Comparison of ENCODE assay signal across 8 mouse cellular contexts in genomic region chr2:20737112-20737808, GRCm38 (mm10).
DNase-seq lines count a peak whose midpoint lies in the region; ATAC-seq and TF ChIP-seq lines count a peak whose summit lies in the region.

No protein-coding gene starts in this region.

- peak overlapping the region; percentile 8 to 25; a peak in 2 of 4 replicates for H3K4me3 ChIP-seq in ES-E14 (ENCODE audit: insufficient read depth in 1 of 2, low read depth in 1 of 2, low read length in 2 of 2, poor library complexity in 1 of 2, severe bottlenecking in 1 of 2)
- H3K4me3 ChIP-seq in intestine, embryonic 16.5 days (ENCODE audit: low read length), result peak overlapping the region; percentile 44
- peak overlapping the region; percentile 17; the same call in 1 of the 2 replicates for H3K4me3 ChIP-seq in lung, embryonic 16.5 days (ENCODE audit: low read length)

- H3K9ac ChIP-seq in ES-E14 (ENCODE audit: insufficient read depth, low read depth, low read length, poor library complexity, severe bottlenecking), result no peak overlapping the region; the same call in 1 of the 2 replicates
- peak overlapping the region; percentile 63; the same call in 1 of the 2 replicates for H3K9ac ChIP-seq in intestine, embryonic 16.5 days (ENCODE audit: low read depth, low read length)
- no peak overlapping the region for H3K9ac ChIP-seq in lung, embryonic 16.5 days (ENCODE audit: low read length)

- 47% methylated on average over 19 of the region's 19 CpGs for WGBS in intestine, embryonic 16.5 days
- WGBS in lung, embryonic 16.5 days, result 50% methylated on average over 19 of the region's 19 CpGs

- H3K9me3 ChIP-seq in ES-E14 (ENCODE audit: control insufficient read depth, insufficient read depth, low read depth, low read length), result no peaks in the 10 kb centered on the region
- H3K9me3 ChIP-seq in intestine, embryonic 16.5 days (ENCODE audit: control insufficient read depth, low read length), result no peaks in the 10 kb centered on the region
- no peaks in the 10 kb centered on the region for H3K9me3 ChIP-seq in lung, embryonic 16.5 days (ENCODE audit: control insufficient read depth, low read length)

- no peaks in the 10 kb centered on the region for H3K27me3 ChIP-seq in intestine, embryonic 16.5 days (replicated peaks; ENCODE audit: control insufficient read depth, insufficient read depth, low read length)
- no peaks in the 10 kb centered on the region for H3K27me3 ChIP-seq in lung, embryonic 16.5 days (ENCODE audit: control insufficient read depth, insufficient read depth, low read depth, low read length)

- H3K36me3 ChIP-seq in ES-E14 (ENCODE audit: control insufficient read depth, insufficient read depth, low read length, poor library complexity, severe bottlenecking), result no peaks in the 10 kb centered on the region
- H3K36me3 ChIP-seq in intestine, embryonic 16.5 days (ENCODE audit: control insufficient read depth, insufficient read depth, low read length), result no peaks in the 10 kb centered on the region
- H3K36me3 ChIP-seq in lung, embryonic 16.5 days (ENCODE audit: control insufficient read depth, insufficient read depth, low read length), result no peaks in the 10 kb centered on the region

- in situ Hi-C loops in ES-E14 (cut with MboI; ENCODE audit: low sequenced_read_pairs in 2 of 2, unreplicated experiment in 2 of 2), result no loop called here

- H3K27ac ChIP-seq in ES-E14 (ENCODE audit: insufficient read depth, low read depth, low read length, poor library complexity, severe bottlenecking), result peak overlapping the region; percentile 80
- peak overlapping the region; percentile 98 for H3K27ac ChIP-seq in intestine, embryonic 16.5 days (ENCODE audit: low read length)
- H3K27ac ChIP-seq in lung, embryonic 16.5 days (ENCODE audit: low read length), result no peak overlapping the region

- H3K4me2 ChIP-seq in intestine, embryonic 16.5 days (ENCODE audit: low read depth, low read length), result peak overlapping the region; percentile 53
- H3K4me2 ChIP-seq in lung, embryonic 16.5 days (ENCODE audit: low read depth, low read length), result peak overlapping the region; percentile 40

- DNase-seq in adrenal gland, adult 2 months, result peak; percentile 55
- no peak for DNase-seq in adrenal gland, adult 18-20 months (ENCODE audit: low spot score in 2 of 2)
- DNase-seq in ES-E14 (ENCODE audit: low read depth, low spot score), result peak; percentile 50
- DNase-seq in cerebellum, adult 8-10 months, result no peak
- DNase-seq in B cell, adult 2 months, result no peak
- no peak for DNase-seq in left cerebral cortex, postnatal 10 days (ENCODE audit: extremely low spot score in 1 of 2, low spot score in 2 of 2)

- ATAC-seq in intestine, embryonic 16.5 days, result peak; percentile 77
- ATAC-seq in lung, embryonic 16.5 days (ENCODE audit: low read depth), result no peak; the same call in 1 of the 2 replicates

- peaks cover 8 to 22% of the 10 kb centered on the region in 2 experiments for H3K4me1 ChIP-seq in ES-E14 (ENCODE audit: control insufficient read depth in 2 of 2, insufficient read depth in 2 of 2, low read length in 2 of 2, poor library complexity in 1 of 2)
- H3K4me1 ChIP-seq in intestine, embryonic 16.5 days (ENCODE audit: control insufficient read depth, insufficient read depth, low read length), result peaks cover 5% of the 10 kb centered on the region; the same call in 1 of the 2 replicates
- H3K4me1 ChIP-seq in lung, embryonic 16.5 days (replicated peaks; ENCODE audit: control insufficient read depth, insufficient read depth, low read length), result peaks cover 7% of the 10 kb centered on the region

- intact Hi-C loops in left cerebral cortex, postnatal 10 days (cut with DNase I), result no loop called here

TF ChIP-seq in ES-E14, 5 proteins besides CTCF, POLR2A, EP300 and RAD21:
- TF ChIP-seq MAFK (IDR thresholded peaks at IDR 0.05; ENCODE audit: insufficient read depth, low read depth, low read length), result no peak
- no peak for TF ChIP-seq ZC3H11A (IDR thresholded peaks at IDR 0.05; ENCODE audit: borderline replicate concordance, low read depth, low read length)
- no peak for TF ChIP-seq HCFC1 (IDR thresholded peaks at IDR 0.05; ENCODE audit: borderline replicate concordance, insufficient read depth, low read length)
- TF ChIP-seq ZNF384 (IDR thresholded peaks at IDR 0.05; ENCODE audit: low read depth, low read length), result no peak
- TF ChIP-seq CHD2 (IDR thresholded peaks at IDR 0.05; ENCODE audit: low read depth, low read length), result no peak

Comparison
In these comparisons a context has a peak if more than half of its experiments do, and no peak if none do; other contexts are left out.
1. DNase-seq: peak in adrenal gland, adult 2 months (single experiment) and ES-E14 (single experiment); none in adrenal gland, adult 18-20 months (0 of 2), cerebellum, adult 8-10 months (single experiment), B cell, adult 2 months (0 of 2) and left cerebral cortex, postnatal 10 days (0 of 2).
2. Peak in every context shown above with its lines, with median percentiles within 50 percentile points of each other: H3K4me3 ChIP-seq.